Mouse (Mus musculus) cerebellum, adult 11 months (tissue): Measurements from ENCODE around the gene Kdelr3.
A peak's percentile ranks its signal among the peaks of the same experiment; 100 is the strongest.

Source experiments
- DNase-seq: peaks from one replicate; pipeline ENCODE4 v3.0.0; 2022

Gene Kdelr3

GRCm38 (mm10) chr15:79511553-79512320, 4.5 kb upstream of the Kdelr3 start:
- DNase-seq = peak; percentile 55

- DNase-seq = no peak
Measured at GRCm38 (mm10) chr15:79513940-79514339, 2.3 kb upstream of the Kdelr3 start.

- DNase-seq = no peak
Measured at GRCm38 (mm10) chr15:79517710-79518109, 1.5 kb downstream of the Kdelr3 start.

GRCm38 (mm10) chr15:79518571-79518970, 2.4 kb downstream of the Kdelr3 start:
- DNase-seq = no peak

- no peak for DNase-seq
Measured at GRCm38 (mm10) chr15:79519400-79520220, 3.4 kb downstream of the Kdelr3 start.

DNA sequence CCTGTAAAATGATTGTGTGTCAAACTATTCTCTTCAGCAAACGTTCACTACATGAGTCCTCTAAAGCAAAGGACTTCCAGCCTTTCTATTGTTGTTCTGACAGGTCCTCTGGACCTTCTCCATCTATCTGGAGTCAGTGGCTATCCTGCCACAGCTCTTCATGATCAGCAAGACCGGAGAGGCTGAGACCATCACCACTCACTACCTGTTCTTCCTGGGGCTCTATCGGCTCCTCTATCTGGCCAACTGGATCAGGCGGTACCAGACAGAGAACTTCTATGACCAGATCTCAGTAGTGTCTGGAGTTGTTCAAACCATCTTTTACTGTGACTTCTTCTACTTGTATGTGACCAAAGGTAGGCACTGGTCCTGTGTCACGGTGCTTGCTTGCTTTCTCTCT, 9.4 kb downstream of the Kdelr3 start:
- no peak for DNase-seq

- no peak for DNase-seq
Measured at GRCm38 (mm10) chr15:79525979-79526768, 10.0 kb downstream of the Kdelr3 start.

DNA sequence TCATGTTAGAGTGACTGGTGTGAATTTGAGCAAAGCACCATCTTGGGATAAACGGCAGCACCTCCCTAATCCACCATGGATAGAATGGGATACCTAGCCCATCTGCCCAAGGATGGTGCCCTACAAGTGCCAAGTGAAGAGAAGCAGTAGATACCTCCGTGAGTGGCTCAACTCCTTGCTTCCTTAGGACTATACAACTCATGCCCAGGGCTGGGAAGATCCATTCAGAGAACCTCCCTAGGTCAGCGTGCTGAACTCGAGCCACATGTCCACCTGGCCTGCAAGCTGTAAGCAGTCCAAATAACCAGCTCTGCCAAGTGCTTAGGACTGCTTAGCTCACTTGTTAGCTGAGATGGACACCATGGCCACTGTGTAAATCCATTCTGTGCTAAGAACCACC, 11.0 kb downstream of the Kdelr3 start:
- peak; percentile 52 for DNase-seq

DNA sequence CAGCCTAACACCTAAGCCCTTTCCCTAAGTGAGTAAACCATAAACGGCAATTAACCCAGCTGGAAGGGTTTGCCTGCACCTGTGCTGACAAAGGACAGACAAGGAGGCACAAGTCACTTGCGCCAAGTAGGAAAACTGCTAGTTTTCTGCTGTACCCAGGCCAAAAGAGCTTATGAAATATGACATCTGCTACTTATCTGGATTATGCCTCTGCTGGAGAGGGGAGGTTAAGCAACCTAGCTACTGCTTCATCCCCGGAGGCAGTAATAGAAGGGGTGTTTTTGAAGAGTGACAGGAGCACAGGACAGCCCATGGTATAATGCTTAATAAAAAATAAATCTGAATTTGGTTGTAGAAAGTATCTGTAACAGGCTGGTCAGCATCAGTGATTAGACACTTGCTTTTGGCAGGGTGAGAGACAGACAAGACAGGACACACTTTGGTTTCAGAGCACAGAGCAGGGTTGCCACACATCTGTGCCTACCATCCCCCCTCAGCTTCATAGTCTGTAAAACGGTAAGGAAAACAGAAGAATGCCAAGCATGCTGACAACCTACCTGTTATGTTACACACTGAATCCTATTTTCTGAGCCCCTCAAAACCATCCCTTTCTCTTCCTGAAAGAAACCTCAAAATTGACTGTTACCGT, 11.9 kb downstream of the Kdelr3 start:
- DNase-seq = no peak

DNA sequence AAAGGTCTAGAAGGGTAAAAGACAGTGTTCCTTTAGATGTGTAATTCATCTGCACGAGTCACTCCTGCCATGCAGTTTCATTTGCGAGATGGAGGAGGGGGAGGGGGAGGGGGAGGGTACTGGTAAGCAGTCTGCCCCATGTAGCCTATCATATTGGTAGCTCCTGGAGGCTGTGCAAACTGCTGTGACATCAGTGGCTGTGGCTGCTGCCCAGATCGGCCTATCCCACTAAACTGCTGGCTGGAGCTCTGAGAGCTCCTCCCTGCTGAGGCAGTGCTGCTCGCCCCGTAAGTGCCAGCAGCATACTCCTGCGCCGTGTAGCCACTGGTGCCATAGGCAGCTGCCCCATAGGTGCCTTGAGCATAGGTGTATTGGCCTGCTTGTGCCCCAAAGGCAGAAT, 13.7 kb downstream of the Kdelr3 start:
- DNase-seq = no peak

- no peak for DNase-seq
Measured at GRCm38 (mm10) chr15:79533796-79534195, 17.6 kb downstream of the Kdelr3 start.

- no peak for DNase-seq
Measured at GRCm38 (mm10) chr15:79543968-79544367, 27.8 kb downstream of the Kdelr3 start.

- no peak for DNase-seq
Measured at GRCm38 (mm10) chr15:79545496-79545895, 29.3 kb downstream of the Kdelr3 start.

DNA sequence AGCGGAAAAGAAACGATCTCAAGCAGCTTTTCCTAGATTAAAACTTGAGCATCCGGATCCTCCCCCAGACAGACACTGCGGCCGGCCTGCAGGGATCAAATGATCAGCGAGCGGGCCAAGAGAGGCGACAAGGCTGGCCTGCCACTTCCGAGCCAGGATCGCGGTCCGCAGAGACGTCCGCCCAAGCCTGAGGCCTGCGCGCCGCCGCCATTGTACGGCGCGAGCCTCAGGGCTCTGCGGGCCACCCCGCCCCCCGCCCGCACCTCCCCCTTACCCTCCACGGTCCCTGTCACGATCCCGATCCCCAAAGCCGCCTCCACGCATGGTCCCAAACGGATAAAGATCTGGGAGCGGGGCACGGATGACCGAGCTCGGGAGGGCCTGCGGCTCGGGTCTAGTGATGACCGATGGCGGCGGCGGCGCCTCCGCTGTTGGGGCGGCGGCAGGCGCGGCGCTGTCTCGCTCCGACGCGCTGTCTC, 29.7 kb downstream of the Kdelr3 start:
- DNase-seq = peak; percentile 46

GRCm38 (mm10) chr15:79546410-79547288, 30.4 kb downstream of the Kdelr3 start, which contains the start of gene Ddx17:
TSS of gene Ddx17 (minus strand) at chr15:79546741.
- DNase-seq = peak; percentile 98

- no peak for DNase-seq
Measured at GRCm38 (mm10) chr15:79547289-79547820, 31.1 kb downstream of the Kdelr3 start.

DNA sequence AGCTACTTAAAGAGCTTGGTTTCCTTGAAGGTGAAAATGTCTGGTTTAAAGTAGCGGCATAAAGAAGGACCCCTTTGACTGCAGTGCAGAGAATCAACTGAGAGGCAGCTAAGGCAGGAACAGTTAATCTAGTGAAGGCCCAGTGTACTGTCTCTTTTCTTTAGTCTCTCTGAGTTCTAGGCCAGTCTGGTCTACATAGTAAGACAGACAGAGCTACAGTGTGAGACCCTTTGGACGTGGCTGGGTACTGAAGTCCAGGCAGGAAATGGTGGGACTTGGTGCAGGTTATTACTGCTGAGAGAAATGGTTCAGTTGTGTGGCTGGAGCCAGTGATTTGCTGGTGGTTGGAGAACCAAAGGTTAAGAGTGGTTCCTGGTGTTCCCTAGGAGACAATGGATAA, 32.0 kb downstream of the Kdelr3 start:
- DNase-seq = no peak

DNA sequence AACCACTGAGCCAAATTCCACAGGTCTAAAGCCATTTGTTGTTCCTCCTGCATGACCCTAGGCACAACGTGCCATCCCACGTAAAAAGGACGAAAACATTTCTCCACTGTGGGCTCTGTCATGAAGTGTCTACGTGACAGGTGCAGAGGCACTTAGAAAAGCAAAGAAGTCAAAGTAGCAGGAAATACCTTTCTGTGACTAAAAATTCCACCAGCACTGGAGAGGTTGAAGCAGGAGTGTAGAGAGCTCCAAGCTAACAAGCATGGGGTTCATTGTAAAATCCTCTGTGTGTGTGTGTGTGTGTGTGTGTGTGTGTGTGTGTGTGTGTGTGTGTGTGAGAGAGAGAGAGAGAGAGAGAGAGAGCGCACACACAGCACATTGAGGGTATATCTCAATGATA, 36.4 kb downstream of the Kdelr3 start:
- no peak for DNase-seq

DNA sequence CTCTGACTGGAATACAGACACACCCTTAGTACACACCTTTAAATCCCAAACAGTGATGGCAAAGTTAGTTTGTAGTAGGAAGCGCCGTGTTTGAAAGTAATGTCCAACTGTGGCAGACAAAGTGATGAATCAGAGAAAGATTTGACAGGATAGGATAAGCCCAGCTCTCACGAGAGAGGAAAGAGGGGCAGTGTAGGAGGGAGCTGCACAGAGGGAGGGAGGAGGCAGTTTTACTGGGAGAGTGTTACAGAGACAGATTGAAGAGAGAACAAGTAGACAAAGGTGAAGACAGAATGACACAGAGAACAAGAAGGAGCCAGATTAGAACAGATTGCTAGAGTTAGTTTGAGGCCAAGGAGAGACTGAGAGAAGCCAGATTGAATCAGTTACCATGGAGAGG, 43.4 kb downstream of the Kdelr3 start:
- no peak for DNase-seq

GRCm38 (mm10) chr15:79562417-79562816, 46.2 kb downstream of the Kdelr3 start:
- DNase-seq = no peak

DNA sequence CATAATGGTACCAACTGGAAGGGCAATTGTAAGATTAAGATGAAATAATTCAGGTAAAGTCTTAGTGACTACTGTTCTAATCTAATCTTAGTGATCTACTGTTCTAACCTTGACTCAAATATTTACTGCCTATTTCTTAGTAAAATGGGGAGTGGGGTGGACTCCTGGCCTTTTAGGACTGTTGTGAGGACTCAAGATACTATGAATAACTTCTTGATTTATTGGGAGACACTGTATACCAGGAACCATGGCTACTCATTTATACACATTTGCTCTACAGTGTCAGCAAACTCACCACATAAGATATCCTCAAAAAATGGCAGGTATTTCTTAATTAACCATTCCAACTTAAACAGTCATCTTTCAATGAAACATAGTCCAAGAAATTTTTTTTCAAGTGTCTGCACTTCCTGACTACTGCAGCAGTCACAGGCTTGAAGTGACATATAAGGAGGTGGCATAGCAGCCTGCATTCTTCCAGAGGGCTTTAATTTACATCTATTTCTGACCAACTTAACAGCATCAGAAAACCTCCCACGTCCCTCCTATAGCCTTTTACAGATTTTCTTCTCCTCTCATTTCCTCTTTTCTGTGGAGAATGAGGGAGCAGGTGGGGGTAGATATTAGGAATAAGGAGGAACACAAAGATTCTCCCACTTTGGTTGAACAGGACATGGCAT, 59.5 kb downstream of the Kdelr3 start:
- no peak for DNase-seq
